Mouse (Mus musculus) stomach, embryonic 16.5 days (tissue): ENCODE measurements around the gene Acbd5. TPM values are rescaled to one million over a fixed set of nuclear protein-coding genes. Genes with fewer than 3 reads are reported as not detected.

ENCODE experiments used
- polyA plus RNA-seq: library from polyadenylated mRNA; unstranded; fragments of >200 nt; fragmentation: Nextera tagmentation; extraction: Ambion mirVana; gene quantifications from 2 replicates; pipeline ENCODE4 v1.2.1, GENCODE M21; 2015

The Acbd5 gene
- polyA plus RNA-seq, 1 experiment from 2014 or later: 41.8 TPM

Other genes with a start within 250 kb of the Acbd5 start
- 18.8 and 22.0 TPM in 2 replicates for gene Pdss1, start 172.6 kb upstream of the Acbd5 start, polyA plus RNA-seq
- gene Abi1, start 27.9 kb upstream of the Acbd5 start, polyA plus RNA-seq: 59.7 and 66.9 TPM in 2 replicates
- gene Mastl, start 87.9 kb downstream of the Acbd5 start, polyA plus RNA-seq: 8.2 and 10.1 TPM in 2 replicates
- gene Yme1l1, start 88.2 kb downstream of the Acbd5 start, polyA plus RNA-seq: 72.1 and 73.4 TPM in 2 replicates
- not detected in 2 replicates for gene 4931423N10Rik, start 139.3 kb downstream of the Acbd5 start, polyA plus RNA-seq